Mouse (Mus musculus): ENCODE results near the gene Prx. TPM values are rescaled to one million over a fixed set of nuclear protein-coding genes. Genes with fewer than 3 reads are reported as not detected.

The Prx gene
- polyA plus RNA-seq (2015; fragmentation: Nextera tagmentation; extraction: Ambion mirVana): 2.0 and 2.4 TPM in 2 replicates

DNA sequence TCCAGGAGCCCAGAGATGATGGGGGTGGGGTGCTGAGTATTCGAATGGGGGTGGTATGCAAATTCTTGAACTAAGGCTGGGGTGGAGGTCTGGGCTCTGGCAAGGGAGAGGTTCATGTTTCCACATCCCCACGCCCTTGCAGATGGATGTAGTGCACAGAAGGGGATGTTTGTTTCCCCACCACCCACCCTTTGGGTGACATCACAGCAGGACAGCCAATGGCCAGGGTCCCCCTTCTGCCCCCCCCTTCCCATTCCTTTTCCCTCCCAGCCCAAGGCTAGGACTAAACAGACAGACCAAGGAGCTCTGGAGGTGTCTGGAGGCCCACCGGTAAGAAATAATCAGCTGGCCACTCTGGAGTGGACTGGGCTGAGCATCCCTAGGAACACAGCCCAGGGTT, at the start of gene Prx:
Gene Prx (plus strand): TSS at position 289 of the 400 bp plus-strand sequence.
- H3K27ac ChIP-seq (replicated peaks): no peak within 1 kb of the TSS
- no peak for ATAC-seq (ENCODE audit: low FRiP score)
- no peak within 1 kb of the TSS for H3K4me3 ChIP-seq (replicated peaks)
- no peaks in the 10 kb centered on the region for H3K27me3 ChIP-seq (replicated peaks)
- no peak within 1 kb of the TSS for H3K9ac ChIP-seq (replicated peaks)
- no peak within 1 kb of the TSS for H3K4me2 ChIP-seq
- no peaks in the 10 kb centered on the region for H3K4me1 ChIP-seq
- WGBS: 68% methylated on average over 3 of the region's 3 CpGs
- H3K9me3 ChIP-seq (replicated peaks): no peaks in the 10 kb centered on the region
- H3K36me3 ChIP-seq: no peaks in the 10 kb centered on the region

DNA sequence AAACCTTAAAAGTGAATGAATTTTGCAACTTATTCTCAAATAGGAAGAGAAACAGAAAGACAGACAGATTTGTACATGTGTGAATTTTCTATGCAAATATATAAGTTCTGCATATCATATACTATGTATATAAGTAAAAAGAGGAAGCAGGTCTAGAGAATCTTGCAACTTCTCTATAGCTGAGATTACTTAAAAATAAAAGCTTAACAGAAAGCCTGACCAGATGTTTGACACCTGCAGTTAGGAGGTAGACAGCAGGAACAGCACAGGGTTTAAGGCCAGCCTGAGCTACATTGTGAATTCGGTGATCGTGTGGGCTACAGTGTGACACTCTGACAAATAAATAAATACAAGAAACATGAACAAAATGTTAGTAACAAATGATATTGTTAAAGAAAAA, 47.8 kb upstream of the Prx start:
- H3K36me3 ChIP-seq: no peaks in the 10 kb centered on the region
- H3K27ac ChIP-seq (replicated peaks): no peak overlapping the region
- ATAC-seq (ENCODE audit: low FRiP score): no peak
- no peak overlapping the region for H3K4me2 ChIP-seq
- H3K4me3 ChIP-seq (replicated peaks): no peak overlapping the region
- no peak overlapping the region for H3K9ac ChIP-seq (replicated peaks)
- H3K27me3 ChIP-seq (replicated peaks): no peaks in the 10 kb centered on the region
- WGBS: 93% methylated on average over 2 of the region's 2 CpGs
- H3K9me3 ChIP-seq (replicated peaks): no peaks in the 10 kb centered on the region
- H3K4me1 ChIP-seq: peaks cover 16% of the 10 kb centered on the region

DNA sequence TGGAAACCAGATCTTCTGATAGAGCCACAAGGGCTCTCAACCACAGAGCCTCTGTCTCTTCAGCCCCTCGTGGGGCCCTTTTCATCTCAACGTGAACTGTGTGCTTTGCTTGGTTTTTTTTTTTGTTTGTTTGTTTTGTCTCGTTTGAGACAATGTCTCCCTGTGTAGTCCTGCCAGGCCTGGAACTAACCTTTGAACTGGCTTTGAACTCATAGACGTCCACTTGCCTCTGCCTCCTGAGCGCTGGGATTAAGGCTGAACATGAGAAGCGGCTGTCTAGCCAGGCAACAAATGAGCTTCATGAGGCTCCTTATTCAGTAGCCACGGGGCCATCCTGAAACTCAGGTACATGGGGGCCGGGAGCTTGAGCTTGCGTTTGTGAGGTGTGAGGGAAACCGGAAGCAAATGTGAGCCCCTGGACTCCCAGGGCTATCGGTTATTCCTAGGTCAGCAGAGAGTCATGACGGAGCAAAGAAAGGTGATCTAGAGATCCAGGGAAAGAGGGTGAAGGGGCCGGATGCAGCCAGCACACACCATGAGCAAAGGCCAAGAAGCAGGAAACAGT, 46.8 kb upstream of the Prx start:
- no peaks in the 10 kb centered on the region for H3K27me3 ChIP-seq (replicated peaks)
- no peaks in the 10 kb centered on the region for H3K9me3 ChIP-seq (replicated peaks)
- H3K36me3 ChIP-seq: no peaks in the 10 kb centered on the region
- H3K27ac ChIP-seq (replicated peaks): no peak overlapping the region
- ATAC-seq (ENCODE audit: low FRiP score): no peak
- H3K4me3 ChIP-seq (replicated peaks): no peak overlapping the region
- H3K9ac ChIP-seq (replicated peaks): no peak overlapping the region
- H3K4me2 ChIP-seq: no peak overlapping the region
- WGBS: 59% methylated on average over 13 of the region's 13 CpGs
- peaks cover 7% of the 10 kb centered on the region for H3K4me1 ChIP-seq

DNA sequence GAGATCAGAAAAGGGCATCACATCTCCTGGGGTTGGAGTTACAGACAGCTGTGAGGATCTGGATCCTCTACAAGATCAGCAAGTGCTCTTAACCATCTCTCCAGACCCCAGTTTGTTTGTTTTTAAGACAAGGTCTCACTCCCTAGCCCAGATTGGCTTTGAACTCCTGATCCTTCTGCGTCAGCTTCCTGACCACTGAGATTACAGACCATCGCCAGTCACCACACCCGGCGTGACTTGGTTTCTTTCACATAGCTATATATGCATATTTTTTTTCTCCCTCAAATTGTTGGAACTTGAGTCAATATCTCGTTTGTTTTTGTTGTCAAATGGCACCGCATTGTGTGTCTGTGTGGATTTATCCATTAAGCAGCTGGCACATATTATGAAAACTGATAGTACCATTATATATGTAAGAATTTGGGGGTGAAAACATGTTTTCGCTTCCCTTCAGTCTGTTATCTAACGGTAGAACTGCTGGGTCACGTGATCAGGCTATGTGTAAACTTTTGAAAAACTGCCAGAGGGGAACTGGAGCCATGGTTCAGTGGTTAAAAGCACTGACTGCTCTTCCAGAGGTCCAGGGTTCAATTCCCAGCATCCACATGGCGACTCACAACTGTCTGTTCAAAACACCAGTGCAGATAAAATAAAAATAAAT, 44.5 kb upstream of the Prx start:
- H3K36me3 ChIP-seq: no peaks in the 10 kb centered on the region
- 82% methylated on average over 10 of the region's 10 CpGs for WGBS
- ATAC-seq (ENCODE audit: low FRiP score): no peak

DNA sequence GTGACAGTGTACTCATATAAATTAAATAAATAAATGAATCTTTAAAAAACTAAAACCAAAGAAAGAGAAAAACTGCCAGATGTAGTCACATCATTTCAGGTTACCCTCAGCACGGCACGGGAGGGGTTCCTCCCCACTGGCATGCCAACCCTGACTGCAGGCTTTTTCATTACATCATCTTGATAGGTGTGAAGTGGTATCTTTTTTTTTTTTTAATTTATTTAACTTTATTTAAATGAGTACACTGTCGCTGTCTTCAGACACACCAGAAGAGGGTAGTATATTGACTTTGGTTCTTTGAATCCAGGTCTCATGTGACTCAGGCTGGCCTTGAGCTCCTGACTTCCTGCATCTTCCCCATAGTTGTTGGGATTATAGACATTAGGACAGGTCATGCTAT, 43.9 kb upstream of the Prx start:
- no peak overlapping the region for H3K4me2 ChIP-seq
- WGBS: 91% methylated on average over 3 of the region's 3 CpGs
- H3K4me1 ChIP-seq: no peaks in the 10 kb centered on the region
- H3K9ac ChIP-seq (replicated peaks): no peak overlapping the region
- H3K27ac ChIP-seq (replicated peaks): no peak overlapping the region
- H3K27me3 ChIP-seq (replicated peaks): no peaks in the 10 kb centered on the region
- ATAC-seq (ENCODE audit: low FRiP score): no peak
- no peaks in the 10 kb centered on the region for H3K36me3 ChIP-seq
- no peaks in the 10 kb centered on the region for H3K9me3 ChIP-seq (replicated peaks)
- no peak overlapping the region for H3K4me3 ChIP-seq (replicated peaks)

More for the DNA sequence above, 44.5 kb upstream of the Prx start:
- no peaks in the 10 kb centered on the region for H3K27me3 ChIP-seq (replicated peaks)
- H3K9ac ChIP-seq (replicated peaks): no peak overlapping the region
- no peaks in the 10 kb centered on the region for H3K9me3 ChIP-seq (replicated peaks)
- H3K4me3 ChIP-seq (replicated peaks): no peak overlapping the region
- no peak overlapping the region for H3K4me2 ChIP-seq
- no peak overlapping the region for H3K27ac ChIP-seq (replicated peaks)
- no peaks in the 10 kb centered on the region for H3K4me1 ChIP-seq

DNA sequence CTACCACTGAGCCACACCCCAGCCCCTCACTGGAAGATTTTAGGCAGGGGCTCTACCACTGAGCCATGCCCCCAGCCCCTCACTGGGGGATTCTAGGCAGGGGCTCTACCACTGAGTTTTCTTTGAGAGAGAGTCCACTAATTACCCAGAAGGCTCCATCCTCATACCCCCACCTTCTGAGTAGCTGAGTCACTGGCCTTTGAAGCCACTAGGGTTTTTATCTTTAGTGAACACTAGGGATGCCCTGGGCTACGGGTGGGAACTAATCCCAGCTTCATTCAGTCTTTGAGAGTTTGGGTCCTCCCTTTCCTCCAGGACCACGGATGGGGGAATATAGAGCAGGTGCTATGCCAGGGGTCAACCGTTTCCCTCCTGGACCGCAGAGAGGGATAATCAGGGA, 40.5 kb upstream of the Prx start:
- no peak overlapping the region for H3K27ac ChIP-seq (replicated peaks)
- H3K4me3 ChIP-seq (replicated peaks): no peak overlapping the region
- no peaks in the 10 kb centered on the region for H3K9me3 ChIP-seq (replicated peaks)
- WGBS: 88% methylated on average over 4 of the region's 4 CpGs
- no peaks in the 10 kb centered on the region for H3K4me1 ChIP-seq
- H3K4me2 ChIP-seq: no peak overlapping the region
- no peaks in the 10 kb centered on the region for H3K36me3 ChIP-seq
- H3K27me3 ChIP-seq (replicated peaks): no peaks in the 10 kb centered on the region
- ATAC-seq (ENCODE audit: low FRiP score): no peak
- H3K9ac ChIP-seq (replicated peaks): no peak overlapping the region

DNA sequence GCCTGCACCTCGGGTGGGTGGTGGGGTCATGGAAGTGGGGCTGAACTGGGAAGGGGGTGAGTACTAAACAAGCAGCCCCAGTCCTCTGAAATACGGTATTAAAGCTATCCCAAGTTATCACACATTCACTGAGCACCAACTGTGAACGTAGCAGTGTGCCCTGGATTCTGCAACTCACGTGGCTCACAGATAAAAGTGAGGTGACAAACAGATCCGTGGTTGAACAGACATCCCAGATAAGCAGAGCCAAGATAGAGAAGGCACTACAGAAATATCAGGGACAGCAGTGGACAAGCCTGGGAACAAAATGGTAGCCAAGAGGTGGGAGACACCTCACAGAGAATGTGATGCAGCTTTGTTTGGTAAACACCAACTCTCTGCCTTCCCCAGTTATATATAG, 39.5 kb upstream of the Prx start:
- Histone ChIP-seq H3K4me2 (no peak overlapping the region), H3K4me1 (no peaks in the 10 kb centered on the region), H3K4me3 (replicated peaks) (no peak overlapping the region), H3K36me3 (no peaks in the 10 kb centered on the region), H3K9ac (replicated peaks) (no peak overlapping the region), H3K27me3 (replicated peaks) (no peaks in the 10 kb centered on the region), H3K27ac (replicated peaks) (no peak overlapping the region), H3K9me3 (replicated peaks) (no peaks in the 10 kb centered on the region)
- ATAC-seq (ENCODE audit: low FRiP score): no peak
- WGBS: 94% methylated on average over 5 of the region's 5 CpGs

DNA sequence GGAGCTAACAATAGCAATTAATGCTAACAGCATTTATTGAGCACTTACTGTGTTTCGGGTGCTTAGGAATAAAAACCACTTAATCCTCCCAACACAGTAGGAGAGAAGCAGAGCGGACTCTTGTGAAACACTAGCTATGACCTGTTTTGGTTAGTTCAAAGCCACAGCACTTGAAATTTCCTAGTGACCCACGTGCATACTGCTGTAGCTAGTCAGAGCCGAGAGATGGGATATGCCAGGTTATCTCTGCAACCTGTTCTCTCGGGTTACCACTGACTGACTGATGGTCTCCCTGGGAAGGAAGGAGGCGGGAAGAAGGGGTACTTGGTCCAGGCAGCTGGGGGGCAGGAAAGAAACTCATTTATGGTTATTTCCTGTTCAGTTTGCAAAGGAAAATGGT, 38.6 kb upstream of the Prx start:
- Histone ChIP-seq H3K4me2 (no peak overlapping the region), H3K9ac (replicated peaks) (no peak overlapping the region), H3K27ac (replicated peaks) (no peak overlapping the region), H3K4me3 (replicated peaks) (no peak overlapping the region), H3K9me3 (replicated peaks) (no peaks in the 10 kb centered on the region), H3K27me3 (replicated peaks) (no peaks in the 10 kb centered on the region), H3K36me3 (no peaks in the 10 kb centered on the region), H3K4me1 (no peaks in the 10 kb centered on the region)
- WGBS: 84% methylated on average over 6 of the region's 6 CpGs
- ATAC-seq (ENCODE audit: low FRiP score): no peak

DNA sequence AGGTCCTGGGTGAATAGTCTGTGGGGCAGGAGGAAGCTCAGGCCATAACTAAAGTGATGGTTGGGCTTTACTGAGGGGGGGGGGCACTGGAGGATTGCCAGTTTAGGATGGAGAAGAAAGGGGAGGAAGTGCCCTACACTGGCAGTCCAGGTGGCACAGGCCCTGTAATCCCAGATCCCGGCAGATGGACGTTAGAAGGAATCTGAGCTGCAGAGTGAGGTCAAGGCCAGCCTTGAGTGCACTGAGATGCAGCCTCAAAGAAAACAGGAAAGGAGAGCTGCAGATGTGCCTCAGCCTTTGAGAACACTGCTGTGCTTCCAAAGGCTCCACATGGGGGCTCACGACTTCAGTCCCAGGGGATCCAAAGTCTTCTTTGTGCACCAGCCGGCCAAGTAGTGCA, 31.5 kb upstream of the Prx start:
- H3K4me1 ChIP-seq: peaks cover 3% of the 10 kb centered on the region; the same call in 1 of the 2 replicates
- H3K4me3 ChIP-seq (replicated peaks): no peak overlapping the region
- no peak overlapping the region for H3K27ac ChIP-seq (replicated peaks)
- 48% methylated on average over 4 of the region's 4 CpGs for WGBS
- ATAC-seq (ENCODE audit: low FRiP score): no peak
- H3K9ac ChIP-seq (replicated peaks): no peak overlapping the region
- H3K36me3 ChIP-seq: no peaks in the 10 kb centered on the region
- H3K4me2 ChIP-seq: no peak overlapping the region
- no peaks in the 10 kb centered on the region for H3K27me3 ChIP-seq (replicated peaks)
- no peaks in the 10 kb centered on the region for H3K9me3 ChIP-seq (replicated peaks)

DNA sequence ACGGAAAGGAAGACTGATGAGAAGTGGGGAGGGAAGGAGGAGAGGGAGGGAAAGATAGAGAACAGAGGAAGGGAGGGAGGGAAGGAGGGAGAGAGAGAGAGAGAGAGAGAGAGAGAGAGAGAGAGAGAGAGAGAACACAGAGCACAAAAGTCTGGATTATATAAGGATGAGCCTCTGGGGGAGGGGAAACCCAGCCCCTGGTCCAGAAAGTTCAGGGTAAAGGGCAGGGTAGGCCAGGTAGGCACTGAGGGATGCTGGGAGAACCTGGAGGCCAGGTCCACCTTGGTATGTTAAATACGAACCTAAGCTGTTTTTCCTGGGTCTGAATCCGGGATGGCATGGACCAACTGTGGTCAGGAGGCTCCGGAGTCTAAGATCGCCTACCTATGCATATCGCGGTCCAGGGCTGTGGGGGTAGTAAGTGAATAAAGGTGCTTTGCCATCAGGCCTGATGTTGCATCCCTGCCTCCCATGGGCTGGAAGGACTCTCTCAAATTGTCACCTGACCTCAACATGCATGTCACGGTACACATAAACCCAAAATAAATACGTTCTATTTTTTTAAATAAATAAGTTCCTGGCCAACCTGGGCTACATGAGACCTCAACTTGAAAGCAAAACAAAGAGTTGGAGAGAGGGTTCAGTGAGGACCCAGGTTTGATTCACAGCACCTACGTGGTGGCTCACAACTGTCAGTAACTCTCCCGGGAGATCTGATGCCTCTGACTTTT, 27.6 kb upstream of the Prx start:
- H3K4me3 ChIP-seq (replicated peaks): no peak overlapping the region
- H3K9me3 ChIP-seq (replicated peaks): no peaks in the 10 kb centered on the region
- H3K36me3 ChIP-seq: no peaks in the 10 kb centered on the region
- WGBS: 92% methylated on average over 11 of the region's 11 CpGs
- no peak for ATAC-seq (ENCODE audit: low FRiP score)
- no peak overlapping the region for H3K4me2 ChIP-seq
- H3K9ac ChIP-seq (replicated peaks): no peak overlapping the region
- no peaks in the 10 kb centered on the region for H3K27me3 ChIP-seq (replicated peaks)
- H3K27ac ChIP-seq (replicated peaks): no peak overlapping the region
- H3K4me1 ChIP-seq: peaks cover 14% of the 10 kb centered on the region; the same call in 1 of the 2 replicates

DNA sequence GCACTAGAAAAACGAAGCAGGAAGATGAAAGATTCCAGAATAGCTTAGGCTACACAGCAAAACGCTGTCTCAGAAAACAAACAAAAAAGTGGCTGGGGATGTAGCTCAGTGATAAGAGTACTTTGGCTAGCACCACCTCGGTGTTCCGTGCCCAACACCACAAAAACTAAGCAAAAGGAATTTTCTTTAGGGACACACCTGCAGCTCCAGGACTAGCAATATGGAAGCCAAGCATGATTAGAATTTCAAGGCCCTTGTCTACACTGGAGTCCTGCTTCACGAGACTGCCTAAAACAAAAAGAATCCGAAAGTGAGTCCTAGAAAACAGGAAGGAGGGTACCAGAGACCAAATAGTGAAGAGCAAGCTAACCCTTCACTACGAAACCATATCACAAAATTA, 26.5 kb upstream of the Prx start:
- no peak overlapping the region for H3K9ac ChIP-seq (replicated peaks)
- peak overlapping the region; percentile 86 for H3K27ac ChIP-seq (replicated peaks)
- no peaks in the 10 kb centered on the region for H3K27me3 ChIP-seq (replicated peaks)
- H3K36me3 ChIP-seq: 0 out of 2 replicates have a peak, but pooled peaks cover 3% of the 10 kb centered on the region
- peak overlapping the region; percentile 61 for H3K4me3 ChIP-seq (replicated peaks)
- peaks cover 14% of the 10 kb centered on the region; the same call in 1 of the 2 replicates for H3K4me1 ChIP-seq
- no peaks in the 10 kb centered on the region for H3K9me3 ChIP-seq (replicated peaks)
- H3K4me2 ChIP-seq: peak overlapping the region; percentile 66
- no peak for ATAC-seq (ENCODE audit: low FRiP score)
- WGBS: 46% methylated on average over 7 of the region's 7 CpGs
